Mouse (Mus musculus) C2C12 (cell line): Measurements from ENCODE around the gene Morc2a.

Experiments used
- CEBPB ChIP-seq: IDR thresholded peaks from one replicate; pipeline ENCODE4 v1.6.1; 2011; ENCODE audit warnings: low read depth, mild to moderate bottlenecking, control low read depth, moderate library complexity
- CTCF ChIP-seq: IDR thresholded peaks from one replicate; pipeline ENCODE4 v1.5.1; 2011; ENCODE audit not compliant: control insufficient read depth, insufficient read depth, insufficient read length
- MAX ChIP-seq: IDR thresholded peaks from one replicate; pipeline ENCODE4 v1.6.1; 2011; ENCODE audit warnings: mild to moderate bottlenecking, control low read depth
- MYOG ChIP-seq: IDR thresholded peaks from one replicate; pipeline ENCODE4 v1.6.1; 2011; ENCODE audit not compliant: control insufficient read depth, insufficient read length; ENCODE audit errors: extremely low read depth
- USF1 ChIP-seq: IDR thresholded peaks from one replicate; pipeline ENCODE4 v1.6.1; 2011; ENCODE audit warnings: low read depth, mild to moderate bottlenecking, control low read depth, moderate library complexity

- TF ChIP-seq MYOG (no peak), CTCF (no peak), MAX (no peak), USF1 (no peak), CEBPB (no peak)
Measured at GRCm38 (mm10) chr11:3724726-3725125, 75.7 kb downstream of the Morc2a start.
